Mouse (Mus musculus): ENCODE data around the gene Rdh8. TPM values are rescaled to one million over a fixed set of nuclear protein-coding genes. Genes with fewer than 3 reads are reported as not detected.

The Rdh8 gene
- polyA plus RNA-seq (2017; shearing (Covaris generic)) = not detected

DNA sequence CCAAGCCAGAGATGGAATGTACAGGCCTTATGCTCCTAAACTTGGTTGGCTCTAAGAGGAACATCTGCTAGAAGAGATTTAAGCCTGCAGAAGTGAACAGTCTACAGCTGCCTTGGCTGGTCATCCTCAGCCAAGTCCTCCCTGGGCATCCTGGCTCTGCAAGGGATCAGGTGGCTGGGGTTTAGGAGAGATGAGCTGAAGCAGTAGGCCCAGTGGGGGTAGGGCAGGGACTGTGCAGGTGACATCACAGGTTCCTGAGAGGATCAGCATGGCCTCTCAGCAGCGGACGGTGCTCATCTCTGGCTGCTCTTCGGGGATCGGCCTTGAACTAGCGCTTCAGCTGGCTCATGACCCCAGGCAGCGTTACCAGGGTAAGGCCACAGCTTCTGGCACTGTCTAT is at the start of gene Rdh8:
Gene Rdh8 (plus strand): TSS at position 268 of the 400 bp plus-strand sequence.

DNA sequence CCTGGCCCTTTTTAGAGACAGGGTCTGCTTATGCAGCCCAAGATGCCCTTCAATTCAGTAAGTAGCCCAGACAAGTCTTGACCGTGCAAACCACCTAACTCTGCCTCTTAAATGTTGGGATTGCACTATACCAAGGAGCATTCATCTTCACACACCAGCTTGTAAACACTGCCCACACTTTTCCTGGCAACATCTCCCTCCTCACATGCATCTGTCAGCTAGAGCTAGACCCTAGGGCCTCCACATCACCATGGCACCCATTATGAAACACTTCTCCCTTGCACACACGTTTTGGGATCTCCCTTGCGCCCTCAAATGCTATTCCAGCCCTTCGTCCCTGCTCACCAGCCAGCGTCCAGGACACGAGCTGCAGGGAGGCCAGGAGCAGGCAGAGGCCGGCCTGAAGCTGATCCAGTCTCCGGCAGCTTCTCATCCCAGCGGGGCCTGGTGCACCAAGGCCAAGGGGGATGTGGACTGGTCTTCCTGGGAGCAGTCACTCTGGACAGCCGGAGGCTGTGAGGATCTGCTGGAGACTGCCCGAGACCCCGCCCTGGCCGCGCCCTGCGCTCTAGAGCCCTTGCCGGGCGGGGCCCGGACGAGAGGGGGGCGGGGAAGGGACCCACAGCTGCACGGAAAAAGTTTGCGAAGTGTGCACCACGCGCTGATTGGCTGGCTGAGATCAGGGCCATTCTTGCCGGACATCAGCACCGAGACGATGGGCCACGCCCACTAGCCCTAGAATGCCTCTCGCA is 3.6 kb upstream of the Rdh8 start, which contains the start of gene Col5a3:
Gene Col5a3 (minus strand): TSS at position 547 of the 752 bp plus-strand sequence.

DNA sequence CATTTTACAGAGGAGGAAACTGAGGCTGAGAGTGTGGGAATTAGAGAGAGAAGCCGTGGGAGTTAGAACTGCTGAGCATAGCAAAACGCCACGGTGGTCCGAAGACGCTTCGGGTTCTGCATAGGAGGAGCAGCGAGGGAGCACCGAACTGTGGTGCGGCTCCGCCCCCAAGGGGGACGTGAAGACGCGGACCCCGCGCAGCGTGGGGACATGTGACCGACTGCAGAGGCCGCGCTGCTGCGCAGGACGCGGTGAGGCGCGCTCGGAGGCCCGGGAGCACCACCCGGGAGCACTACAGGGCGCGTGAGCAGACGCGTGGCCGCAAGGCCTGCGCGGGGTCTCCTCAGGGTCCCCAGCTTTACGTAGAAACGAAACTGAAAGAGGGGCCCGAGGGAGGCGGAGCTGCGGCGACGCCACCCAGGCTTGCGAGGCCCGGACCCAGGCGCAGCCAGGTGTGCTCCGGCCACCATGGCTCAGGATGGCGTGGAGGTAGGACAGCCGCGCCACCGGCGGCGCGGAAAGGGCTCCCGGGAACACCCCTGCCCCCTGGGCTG is 50.2 kb downstream of the Rdh8 start, which contains the start of gene A230050P20Rik:
Gene A230050P20Rik (plus strand): TSS at position 195 of the 554 bp plus-strand sequence.

Other genes with a start within 250 kb of the Rdh8 start
- gene Zfp846, start 237.2 kb upstream of the Rdh8 start, polyA plus RNA-seq (2017; shearing (Covaris generic)) = 17.5 TPM
- gene Ubl5, start 175.6 kb upstream of the Rdh8 start, polyA plus RNA-seq (2017; shearing (Covaris generic)) = 433 TPM
- 58.8 TPM for gene Fbxl12, start 173.7 kb upstream of the Rdh8 start, polyA plus RNA-seq (2017; shearing (Covaris generic))
- gene Pin1, start 166.4 kb upstream of the Rdh8 start, polyA plus RNA-seq (2017; shearing (Covaris generic)) = 28.6 TPM
- gene Olfm2, start 72.2 kb upstream of the Rdh8 start, polyA plus RNA-seq (2017; shearing (Covaris generic)) = 1.7 TPM
- gene Col5a3, start 3.4 kb upstream of the Rdh8 start, polyA plus RNA-seq (2017; shearing (Covaris generic)) = 0.15 TPM
- gene A230050P20Rik, start 50.1 kb downstream of the Rdh8 start, polyA plus RNA-seq (2017; shearing (Covaris generic)) = 52.0 TPM
- 0.49 TPM for gene Angptl6, start 61.2 kb downstream of the Rdh8 start, polyA plus RNA-seq (2017; shearing (Covaris generic))
- gene Ppan, start 69.7 kb downstream of the Rdh8 start, polyA plus RNA-seq (2017; shearing (Covaris generic)) = 84.2 TPM
- gene Eif3g, start 80.1 kb downstream of the Rdh8 start, polyA plus RNA-seq (2017; shearing (Covaris generic)) = 248 TPM
- 92.3 TPM for gene Dnmt1, start 141.4 kb downstream of the Rdh8 start, polyA plus RNA-seq (2017; shearing (Covaris generic))
- 24.4 TPM for gene S1pr2, start 158.3 kb downstream of the Rdh8 start, polyA plus RNA-seq (2017; shearing (Covaris generic))
- 128 TPM for gene Mrpl4, start 184.2 kb downstream of the Rdh8 start, polyA plus RNA-seq (2017; shearing (Covaris generic))
- 132 TPM for gene Icam1, start 197.5 kb downstream of the Rdh8 start, polyA plus RNA-seq (2017; shearing (Covaris generic))
- gene Icam4, start 210.9 kb downstream of the Rdh8 start, polyA plus RNA-seq (2017; shearing (Covaris generic)) = 1.9 TPM
- gene Icam5, start 213.6 kb downstream of the Rdh8 start, polyA plus RNA-seq (2017; shearing (Covaris generic)) = 0.79 TPM
- gene Zglp1, start 248.6 kb downstream of the Rdh8 start, polyA plus RNA-seq (2017; shearing (Covaris generic)) = not detected

Measured in activated CD4-positive, CD25-positive, alpha-beta regulatory T cell, adult 9 weeks (primary cell).